Mouse (Mus musculus) E14TG2a.4 (cell line): ENCODE data around the gene Stum.

Experiments used
- CTCF ChIP-seq: conservative IDR thresholded peaks from 2 replicates; pipeline ENCODE4 v1.5.1; 2014; ENCODE audit warnings: low read length
- POU5F1 ChIP-seq: IDR thresholded peaks from 2 replicates; pipeline ENCODE4 v1.6.1; 2014; ENCODE audit warnings: low read length, borderline replicate concordance

- no peak for TF ChIP-seq POU5F1
- no peak for TF ChIP-seq CTCF
Observed at GRCm38 (mm10) chr1:180409771-180410170, 73.5 kb downstream of the Stum start.
